Mouse (Mus musculus): ENCODE data around the gene Dhx38.

Dhx38 gene

GRCm38 (mm10) chr8:109503566-109503965 lies 62.1 kb downstream of the Dhx38 start:
- Histone ChIP-seq H3K36me3 (ENCODE audit: control insufficient read depth, insufficient read depth, low read length, poor library complexity, severe bottlenecking) (no peaks in the 10 kb centered on the region), H3K27me3 (ENCODE audit: control insufficient read depth, insufficient read depth, low read length, poor library complexity, severe bottlenecking) (no peaks in the 10 kb centered on the region)
- no peak for DNase-seq (ENCODE audit: low read depth, low spot score)

- DNase-seq (ENCODE audit: low read depth, low spot score), result no peak
- no peaks in the 10 kb centered on the region for H3K36me3 ChIP-seq (ENCODE audit: control insufficient read depth, insufficient read depth, low read length, poor library complexity, severe bottlenecking)
- no peaks in the 10 kb centered on the region for H3K27me3 ChIP-seq (ENCODE audit: control insufficient read depth, insufficient read depth, low read length, poor library complexity, severe bottlenecking)
These were observed 66.5 kb downstream of the Dhx38 start for GRCm38 (mm10) chr8:109499009-109499717.
